Mouse (Mus musculus): ENCODE measurements around the gene Rhobtb3.

Rhobtb3 gene

DNA sequence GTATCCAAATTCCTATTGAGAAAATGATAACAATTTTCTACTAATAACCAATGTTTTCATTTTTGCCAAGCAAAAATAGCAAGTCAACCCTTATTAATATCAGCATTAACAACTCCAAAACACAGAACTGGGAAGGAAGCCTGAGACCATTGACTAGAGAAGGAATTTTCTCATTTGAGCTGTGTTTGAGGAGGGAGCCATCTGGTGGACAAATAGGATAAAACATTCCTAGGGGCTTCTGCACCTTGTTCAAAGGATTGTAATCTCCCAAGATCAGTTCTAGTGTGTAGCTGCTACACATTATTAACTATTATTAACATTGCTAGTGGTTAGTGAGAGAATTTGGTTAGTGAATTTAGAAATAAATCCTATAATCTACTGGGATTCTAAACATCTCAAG lies 65.8 kb downstream of the Rhobtb3 start:
- no peak for TF ChIP-seq GATA4 (IDR thresholded peaks at IDR 0.05; ENCODE audit: insufficient replicate concordance, low read length)

DNA sequence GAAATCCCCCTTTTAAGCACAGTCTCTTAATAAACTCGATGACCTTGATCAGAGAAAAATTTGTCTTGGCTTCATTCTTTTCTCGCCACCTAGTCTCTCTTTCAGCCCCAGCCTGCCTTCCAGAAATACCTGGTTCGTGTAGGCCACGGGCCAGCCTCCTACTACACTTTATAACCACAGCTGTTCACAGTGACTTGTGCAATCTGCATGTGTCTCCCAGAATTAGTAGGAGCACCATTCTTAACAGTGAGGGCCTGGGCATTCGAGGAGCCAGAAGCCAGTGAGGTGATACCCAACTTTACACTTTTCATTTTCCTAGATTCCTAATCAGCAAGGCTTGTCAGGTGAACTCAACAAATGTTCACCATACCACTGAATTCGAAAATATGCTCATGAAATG lies 67.1 kb downstream of the Rhobtb3 start:
- no peak for TF ChIP-seq GATA4 (IDR thresholded peaks at IDR 0.05; ENCODE audit: insufficient replicate concordance, low read length)

DNA sequence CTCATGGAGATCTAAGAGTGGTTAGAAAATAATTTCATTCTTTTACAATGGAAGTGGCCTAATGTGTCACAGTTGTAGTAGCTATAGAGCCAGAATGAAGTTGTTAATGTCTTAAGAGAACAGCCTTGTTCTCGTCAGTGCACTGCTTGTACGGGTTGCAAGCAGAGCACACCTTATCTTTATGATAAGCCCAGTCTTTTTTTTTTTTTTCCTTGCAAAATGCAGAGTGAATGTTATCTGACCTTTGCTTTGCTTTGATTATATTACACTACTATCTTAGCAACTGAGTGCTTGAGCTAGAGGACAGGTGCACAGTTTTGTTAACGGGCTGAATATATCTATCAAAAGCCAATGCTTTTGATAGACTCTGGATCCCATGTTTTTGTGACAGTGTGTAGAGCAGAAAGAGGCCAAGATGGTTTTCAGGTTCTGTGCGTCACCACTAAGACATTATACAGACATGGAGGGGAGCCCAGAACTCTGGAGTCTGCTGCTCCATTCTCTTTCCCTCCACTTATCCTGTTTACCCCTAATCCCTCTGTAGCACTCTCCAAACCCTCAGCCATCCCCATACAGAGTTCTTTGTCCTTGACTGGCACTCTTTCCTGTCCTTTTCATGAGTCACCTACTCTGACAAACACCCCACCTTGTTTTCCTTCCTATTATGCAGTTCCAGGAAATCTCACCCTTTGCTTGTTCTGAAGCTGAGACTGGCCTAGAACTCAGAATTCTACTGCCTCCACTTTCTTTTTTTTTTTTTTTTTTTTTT lies 68.9 kb downstream of the Rhobtb3 start:
- no peak for TF ChIP-seq GATA4 (IDR thresholded peaks at IDR 0.05; ENCODE audit: insufficient replicate concordance, low read length)

DNA sequence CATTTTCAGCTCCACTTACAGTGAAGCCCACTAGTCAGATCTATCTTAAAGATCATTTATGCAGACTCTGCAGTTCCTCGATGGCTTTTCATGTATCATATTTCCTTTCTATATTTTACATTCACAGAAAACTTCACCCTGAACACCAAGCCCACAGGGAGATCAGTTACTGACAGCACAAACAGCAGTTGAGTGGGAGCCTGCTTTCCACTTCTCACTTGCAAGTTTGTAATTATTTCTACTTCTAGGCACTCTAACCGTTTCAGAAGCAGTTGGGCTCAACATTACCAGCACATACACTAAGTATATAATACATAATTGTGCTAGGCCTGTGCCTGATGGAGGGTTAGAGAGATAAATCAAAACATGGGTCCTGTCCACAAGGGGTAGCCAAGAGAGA lies 75.8 kb downstream of the Rhobtb3 start:
- TF ChIP-seq GATA4 (IDR thresholded peaks at IDR 0.05; ENCODE audit: insufficient replicate concordance, low read length), result no peak

DNA sequence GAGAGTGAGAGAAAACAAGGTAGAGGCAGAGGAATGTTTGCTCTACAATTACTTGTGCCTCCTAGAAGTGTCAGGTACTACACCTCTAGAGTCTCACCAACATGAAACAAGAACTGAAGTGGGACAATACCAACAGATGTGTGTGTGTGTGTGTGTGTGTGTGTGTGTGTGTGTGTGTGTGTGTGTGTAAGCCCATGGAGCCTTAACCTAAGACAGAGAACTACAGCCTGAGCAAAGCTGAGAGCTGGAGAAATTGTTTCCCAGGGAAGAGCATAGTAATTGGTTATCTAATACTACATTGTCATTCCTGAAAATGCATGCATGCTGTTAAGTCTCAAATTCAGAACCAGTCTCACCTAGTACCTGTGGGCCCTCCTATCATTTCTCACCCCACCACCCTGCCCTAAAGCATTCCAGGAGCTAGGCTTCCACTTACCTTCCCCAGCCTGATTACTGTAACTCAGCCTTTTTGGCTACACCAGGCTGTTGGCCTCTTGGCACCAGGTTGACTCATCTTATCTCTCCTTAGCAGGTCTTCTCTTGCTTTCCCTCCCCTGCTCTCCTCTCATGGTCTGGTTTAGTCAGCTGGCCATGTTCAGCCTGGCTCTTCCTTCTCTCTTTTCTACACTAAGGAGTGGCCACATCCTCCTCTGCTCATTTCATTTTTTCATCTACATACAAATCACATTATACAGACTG lies 78.1 kb downstream of the Rhobtb3 start:
- TF ChIP-seq GATA4 (IDR thresholded peaks at IDR 0.05; ENCODE audit: insufficient replicate concordance, low read length), result no peak

DNA sequence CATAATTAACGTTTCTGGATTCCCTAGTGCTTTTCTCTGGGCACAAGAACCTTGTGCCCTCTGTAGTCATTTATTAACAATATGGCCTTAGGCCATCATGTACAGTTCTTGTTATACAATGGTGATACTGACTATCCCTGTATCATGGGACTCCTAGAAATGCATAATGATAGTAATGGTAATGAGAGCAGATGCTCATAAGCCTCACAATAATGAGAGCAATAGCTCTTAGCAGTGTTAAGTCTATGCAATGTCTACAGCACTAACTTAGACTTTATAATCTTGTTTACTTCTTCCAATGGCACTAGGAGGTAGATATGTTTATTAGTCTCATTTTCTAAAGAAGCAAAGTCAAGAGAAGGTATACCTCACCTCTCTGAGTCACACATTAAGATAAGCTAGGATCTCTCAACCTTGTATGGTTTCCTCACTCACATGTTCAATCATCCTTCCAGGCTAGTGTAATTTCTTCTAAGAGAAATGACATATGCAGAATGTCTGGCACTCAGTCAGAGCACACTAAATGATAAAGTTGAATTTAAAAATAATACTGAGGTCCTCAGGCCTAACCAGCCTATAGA lies 84.4 kb downstream of the Rhobtb3 start:
- no peak for TF ChIP-seq GATA4 (IDR thresholded peaks at IDR 0.05; ENCODE audit: insufficient replicate concordance, low read length)

DNA sequence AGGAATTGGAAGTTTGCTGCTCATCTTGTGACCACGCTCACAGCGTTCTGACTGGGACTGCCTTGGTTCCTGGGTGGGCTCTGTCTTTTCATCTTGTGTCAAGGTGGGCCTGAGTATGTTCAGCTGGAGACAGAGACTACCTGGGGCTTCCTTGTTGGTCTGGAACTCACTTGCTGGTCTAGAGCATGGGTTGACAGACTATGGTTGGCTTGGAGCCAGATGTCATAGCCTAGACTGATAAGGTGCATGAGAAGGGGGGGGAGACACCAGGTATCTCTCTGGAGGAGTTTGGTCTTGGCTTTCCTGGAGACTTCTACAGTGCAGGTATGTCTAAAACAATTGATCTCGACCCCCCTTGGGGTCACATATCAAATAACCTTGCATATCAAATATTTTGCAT lies 90.6 kb downstream of the Rhobtb3 start:
- TF ChIP-seq GATA4 (IDR thresholded peaks at IDR 0.05; ENCODE audit: insufficient replicate concordance, low read length), result no peak

DNA sequence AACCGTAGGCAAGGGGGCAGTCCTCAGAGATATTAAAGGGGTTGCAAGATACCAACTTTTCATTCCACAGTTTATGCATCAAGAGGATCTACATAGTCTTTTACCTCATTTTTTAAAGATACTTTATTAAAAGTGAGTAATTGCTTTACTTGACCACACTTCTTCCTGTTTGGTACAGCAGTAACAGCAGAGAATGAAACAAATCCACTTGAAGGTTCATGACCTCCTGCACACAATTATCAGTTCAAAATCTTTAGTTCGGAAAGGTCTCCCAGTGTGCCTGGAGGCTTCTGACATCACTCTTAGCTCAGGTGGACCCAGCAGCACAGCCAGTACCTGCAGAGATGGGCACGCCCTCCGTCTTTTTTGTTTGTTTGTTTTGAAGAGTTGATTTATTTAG lies 91.7 kb downstream of the Rhobtb3 start:
- TF ChIP-seq GATA4 (IDR thresholded peaks at IDR 0.05; ENCODE audit: insufficient replicate concordance, low read length), result no peak

DNA sequence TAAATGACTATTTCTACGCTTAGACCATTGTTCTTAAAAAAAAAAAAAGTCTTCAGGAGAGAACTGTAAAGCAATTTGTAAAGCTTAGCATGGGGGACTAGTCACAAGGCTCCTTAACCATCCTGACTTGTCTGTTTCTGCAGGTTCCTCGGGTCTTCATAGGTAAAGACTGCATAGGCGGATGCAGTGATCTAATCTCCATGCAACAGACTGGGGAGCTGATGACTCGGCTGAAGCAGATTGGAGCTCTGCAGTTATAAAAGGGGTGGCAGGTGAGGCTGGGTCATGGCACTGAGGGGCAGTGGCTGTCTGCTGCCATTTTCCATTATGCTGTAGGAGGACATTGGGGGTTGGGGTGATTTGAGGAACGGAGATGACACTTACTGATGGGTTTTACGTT lies 96.7 kb downstream of the Rhobtb3 start:
- TF ChIP-seq GATA4 (IDR thresholded peaks at IDR 0.05; ENCODE audit: insufficient replicate concordance, low read length), result no peak

DNA sequence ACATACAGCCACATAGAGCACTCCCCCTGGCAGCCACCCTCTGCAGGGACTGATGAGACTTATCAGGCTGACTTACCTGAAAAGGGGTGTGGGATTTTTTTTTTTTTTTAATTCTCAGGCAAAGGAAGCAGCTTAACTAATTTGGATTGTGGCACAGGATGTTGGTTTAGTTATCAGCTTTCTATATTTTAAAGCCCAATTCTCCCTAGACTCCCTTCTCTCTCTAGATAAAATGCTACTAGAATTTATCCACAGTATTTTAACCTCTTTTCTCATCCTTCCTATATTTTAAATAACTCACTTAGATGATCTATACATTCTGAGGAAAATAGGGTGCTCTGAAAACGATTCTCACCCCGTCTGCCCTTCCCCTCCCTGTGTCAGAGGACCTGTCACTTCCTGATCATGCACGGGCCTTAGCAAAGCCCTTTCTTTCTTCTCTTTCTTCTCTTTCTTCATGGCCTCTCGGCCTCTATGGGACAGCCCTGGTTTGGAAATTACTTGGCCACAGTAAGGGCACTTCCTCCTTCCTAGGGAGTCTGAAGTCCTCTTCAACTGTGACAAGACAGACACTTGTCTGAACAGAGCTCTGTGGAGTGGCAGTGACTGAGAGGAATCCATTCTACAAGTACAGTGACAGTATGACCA lies 98.1 kb downstream of the Rhobtb3 start:
- TF ChIP-seq GATA4 (IDR thresholded peaks at IDR 0.05; ENCODE audit: insufficient replicate concordance, low read length), result no peak

DNA sequence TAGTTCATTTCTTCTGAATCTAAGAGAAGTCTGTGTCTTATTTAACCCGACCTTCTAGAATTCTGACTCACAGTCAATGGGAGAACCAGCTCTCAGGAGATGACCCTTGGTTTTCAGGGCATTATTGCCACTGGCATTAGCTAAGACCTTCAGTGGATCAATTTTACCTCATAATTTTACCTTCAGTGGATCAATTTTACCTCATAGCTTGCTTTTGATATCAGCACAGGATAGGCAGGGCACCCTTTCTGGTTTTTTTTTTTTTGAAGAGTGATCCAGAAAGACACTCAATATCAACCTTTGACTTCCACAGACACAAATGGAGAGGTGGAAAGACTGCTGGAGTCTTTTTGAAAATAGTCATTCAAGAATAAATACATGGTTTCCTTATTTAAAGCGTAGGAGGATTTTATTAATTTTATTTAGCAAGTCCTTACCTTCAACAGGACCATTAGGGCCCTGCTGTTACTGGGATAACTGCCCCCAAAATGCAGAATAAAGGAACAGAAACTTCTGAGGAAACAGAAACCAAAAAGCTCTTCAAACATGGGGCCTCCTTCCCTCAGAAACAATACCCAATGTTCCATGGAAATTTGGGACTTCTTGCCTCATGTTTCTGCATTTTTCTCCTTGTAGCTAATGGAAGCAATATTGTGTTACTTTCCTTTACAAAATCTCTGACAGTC lies 98.7 kb downstream of the Rhobtb3 start:
- TF ChIP-seq GATA4 (IDR thresholded peaks at IDR 0.05; ENCODE audit: insufficient replicate concordance, low read length), result no peak

DNA sequence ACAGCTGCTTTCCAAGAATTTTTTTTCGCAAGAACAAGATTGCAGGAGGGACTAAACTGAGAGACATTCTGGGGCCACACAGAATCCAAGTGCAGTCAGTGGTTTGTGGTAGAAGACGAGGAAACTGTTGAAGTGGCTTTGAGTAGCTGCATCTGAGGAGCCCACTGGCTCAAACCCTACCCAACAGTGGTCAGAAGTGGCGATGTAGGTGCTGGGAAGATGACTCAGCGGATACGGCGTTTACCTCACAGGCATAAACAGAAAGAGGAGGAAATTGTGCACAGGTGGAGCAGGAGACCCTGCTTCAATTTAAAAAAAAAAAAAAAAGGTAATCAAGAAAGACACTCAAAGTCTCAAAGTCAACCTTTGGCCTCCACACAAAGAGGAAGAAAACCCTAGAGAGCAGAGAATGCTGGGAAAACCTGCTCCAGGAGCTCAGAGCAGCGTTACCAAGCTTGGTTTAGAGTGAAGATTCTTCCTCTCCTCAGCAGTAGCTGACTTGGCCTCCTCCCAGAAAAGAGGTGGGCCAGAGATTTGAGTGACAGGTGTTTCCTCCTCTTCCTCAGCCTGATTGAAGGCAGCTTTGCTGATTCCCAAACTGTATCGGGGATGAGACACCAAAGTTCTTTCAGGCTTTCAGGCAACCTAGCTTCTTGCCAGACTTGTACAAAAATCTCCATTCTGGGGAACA lies 99.6 kb downstream of the Rhobtb3 start:
- TF ChIP-seq GATA4 (IDR thresholded peaks at IDR 0.05; ENCODE audit: insufficient replicate concordance, low read length), result no peak

DNA sequence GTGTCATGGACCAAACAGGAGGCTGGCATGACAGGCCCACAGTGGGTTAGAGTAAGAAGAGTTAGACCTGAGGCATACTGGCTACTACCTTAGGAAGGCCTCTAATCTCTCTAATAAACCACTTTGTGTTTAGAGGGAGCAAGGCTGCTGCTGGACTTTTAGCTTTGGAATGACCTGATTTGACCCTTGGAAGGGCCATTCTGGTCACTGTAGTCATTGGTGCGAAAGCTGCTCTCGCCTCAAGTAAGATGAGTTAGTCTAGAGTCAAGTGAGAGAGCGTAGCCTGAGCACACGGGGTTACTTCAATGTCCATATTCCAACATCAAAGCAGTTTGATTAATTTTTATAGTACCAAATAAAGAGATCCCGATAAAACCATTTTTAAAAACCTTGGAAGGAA lies 100.4 kb downstream of the Rhobtb3 start:
- TF ChIP-seq GATA4 (IDR thresholded peaks at IDR 0.05; ENCODE audit: insufficient replicate concordance, low read length), result no peak

DNA sequence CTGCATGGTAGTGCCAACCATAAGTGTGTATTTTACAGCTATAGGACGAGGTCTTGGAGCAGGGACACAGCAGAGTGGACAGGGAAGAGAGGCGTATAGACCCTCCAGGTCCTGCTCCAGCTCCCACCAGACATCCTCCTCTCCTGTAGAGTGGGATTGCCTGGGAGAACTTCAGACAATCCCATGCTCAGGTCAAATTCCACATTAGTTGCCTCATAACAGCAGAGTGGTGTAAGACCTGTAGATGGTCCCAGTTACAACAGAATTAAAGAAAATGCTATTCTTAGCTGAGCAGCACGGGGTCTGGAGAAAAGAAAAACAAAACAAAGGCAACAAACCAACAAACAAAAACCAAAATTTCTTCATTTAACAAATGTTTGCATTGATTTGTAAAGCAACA lies 101.8 kb downstream of the Rhobtb3 start:
- no peak for TF ChIP-seq GATA4 (IDR thresholded peaks at IDR 0.05; ENCODE audit: insufficient replicate concordance, low read length)

All from liver, adult (tissue).